Mouse (Mus musculus): ENCODE measurements around the gene Depdc7. TPM values are rescaled to one million over a fixed set of nuclear protein-coding genes. Genes with fewer than 3 reads are reported as not detected.
A peak's percentile ranks its signal among the peaks of the same experiment; 100 is the strongest.

The Depdc7 gene
- polyA plus RNA-seq (2012; ENCODE audit: insufficient read depth, insufficient read length, missing spikeins) = not detected in 2 replicates

DNA sequence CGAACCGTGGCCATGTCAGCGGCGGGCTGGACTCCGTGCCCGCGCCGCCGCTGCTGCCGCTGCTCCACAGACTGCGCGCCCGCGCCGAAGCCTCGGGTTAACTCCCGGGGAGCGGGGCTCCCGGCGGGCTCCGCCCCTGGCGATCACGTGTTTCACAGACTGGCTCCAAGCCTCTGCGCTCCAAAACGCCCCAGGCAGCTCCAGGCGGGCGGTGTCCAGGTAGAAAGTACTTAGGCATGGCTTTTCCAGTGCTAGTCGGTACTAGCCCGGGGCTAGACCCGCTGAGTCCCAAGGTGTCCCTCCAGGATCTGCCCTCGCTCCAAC lies at the start of gene Depdc7:
Gene Depdc7 (minus strand): TSS at position 138 of the 324 bp plus-strand sequence.
- Histone ChIP-seq H3K4me3 (ENCODE audit: insufficient read depth, low read depth, low read length) (peak within 1 kb of the TSS; percentile 93), H3K4me1 (ENCODE audit: control insufficient read depth, insufficient read depth, insufficient read length, low read length) (no peaks in the 10 kb centered on the region), H3K27ac (replicated peaks; ENCODE audit: low read depth, low read length) (no peak within 1 kb of the TSS)

DNA sequence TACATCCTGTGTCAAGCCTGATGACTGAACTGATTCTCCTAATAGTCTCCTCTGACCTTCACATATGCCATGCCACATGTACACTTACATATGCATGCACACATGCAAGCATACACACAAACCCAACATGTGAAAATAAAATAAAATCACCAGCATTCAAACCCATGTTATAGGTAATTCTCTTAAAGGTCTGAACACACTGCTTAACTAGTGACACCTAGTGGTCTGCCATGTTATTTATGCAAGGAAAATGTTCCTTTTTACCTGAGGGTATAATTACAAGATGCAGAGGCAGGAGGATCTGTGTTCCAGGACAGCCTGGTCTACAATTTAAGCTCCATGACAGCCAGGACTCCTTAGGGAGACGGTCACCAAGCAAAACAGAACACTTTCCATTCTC lies 32.1 kb upstream of the Depdc7 start:
- Histone ChIP-seq H3K4me3 (ENCODE audit: insufficient read depth, low read depth, low read length) (no peak overlapping the region), H3K4me1 (ENCODE audit: control insufficient read depth, insufficient read depth, insufficient read length, low read length) (no peaks in the 10 kb centered on the region), H3K27ac (replicated peaks; ENCODE audit: low read depth, low read length) (no peak overlapping the region)

DNA sequence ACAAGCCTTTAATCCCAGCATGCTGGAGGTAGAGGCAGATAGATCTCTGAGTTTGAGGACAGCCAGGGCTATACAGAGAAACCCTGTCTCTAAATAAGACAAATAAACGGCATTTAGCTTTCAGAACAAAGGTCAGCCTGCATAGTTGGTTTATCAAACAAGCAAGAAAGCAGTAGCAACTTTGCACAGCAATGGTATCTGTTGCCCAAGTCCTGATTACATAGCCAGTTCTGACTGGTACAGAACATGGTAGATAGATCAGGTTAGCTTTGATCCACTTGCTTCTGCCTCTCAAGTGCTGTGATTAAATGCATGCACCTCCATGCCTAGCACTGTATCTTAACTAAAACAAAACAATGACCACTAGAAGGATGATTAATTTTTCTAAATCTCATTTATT lies 26.0 kb upstream of the Depdc7 start:
- Histone ChIP-seq H3K4me3 (ENCODE audit: insufficient read depth, low read depth, low read length) (no peak overlapping the region), H3K4me1 (ENCODE audit: control insufficient read depth, insufficient read depth, insufficient read length, low read length) (no peaks in the 10 kb centered on the region), H3K27ac (replicated peaks; ENCODE audit: low read depth, low read length) (no peak overlapping the region)

DNA sequence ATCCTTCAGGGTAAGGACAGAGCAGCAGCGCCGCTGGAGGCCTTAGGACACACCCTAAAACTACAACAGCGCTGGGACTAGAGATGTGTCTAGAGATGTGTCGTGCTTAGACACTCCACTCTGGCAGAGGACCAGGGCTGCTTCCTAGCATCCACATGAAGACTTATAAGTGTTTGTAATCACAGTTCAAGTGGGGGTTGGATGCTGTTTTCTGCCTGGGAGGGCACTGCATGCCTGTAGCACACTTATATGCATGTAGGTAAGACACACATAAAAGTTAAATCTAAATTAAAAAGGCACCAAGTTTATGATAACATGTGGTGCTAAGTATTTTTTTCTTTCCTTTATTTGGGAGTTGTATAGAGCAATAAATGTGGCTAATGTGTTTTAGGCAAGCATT lies 21.3 kb upstream of the Depdc7 start:
- H3K4me3 ChIP-seq (ENCODE audit: insufficient read depth, low read depth, low read length) = no peak overlapping the region
- no peak overlapping the region for H3K27ac ChIP-seq (replicated peaks; ENCODE audit: low read depth, low read length)
- no peaks in the 10 kb centered on the region for H3K4me1 ChIP-seq (ENCODE audit: control insufficient read depth, insufficient read depth, insufficient read length, low read length)

DNA sequence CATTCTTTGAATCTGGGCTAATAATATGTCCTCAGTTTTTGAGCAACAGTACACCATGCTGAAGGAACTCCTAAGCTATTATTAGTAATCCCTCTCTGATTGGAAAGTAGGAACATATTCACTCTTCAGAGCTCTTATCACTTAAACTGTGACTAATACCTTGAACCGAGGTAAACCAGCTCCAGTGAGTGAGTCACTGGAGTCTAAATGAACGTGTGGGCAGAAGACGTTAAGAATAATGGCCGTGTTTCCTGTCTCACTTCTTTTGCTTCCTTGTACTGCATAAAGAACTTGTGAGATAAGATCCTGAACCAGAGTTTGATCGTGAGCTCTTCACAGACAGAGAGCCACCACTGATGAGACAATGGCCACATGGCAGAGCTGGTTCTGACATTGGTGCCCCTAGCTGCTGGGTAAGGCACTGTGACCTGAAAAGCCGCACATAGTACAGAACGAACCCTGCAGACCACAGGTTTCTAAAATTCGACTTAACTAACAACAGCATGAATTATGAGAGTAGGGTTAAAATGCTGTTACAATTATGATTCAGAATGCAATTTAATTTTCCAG lies 20.5 kb upstream of the Depdc7 start:
- no peak overlapping the region for H3K27ac ChIP-seq (replicated peaks; ENCODE audit: low read depth, low read length)
- no peak overlapping the region for H3K4me3 ChIP-seq (ENCODE audit: insufficient read depth, low read depth, low read length)
- H3K4me1 ChIP-seq (ENCODE audit: control insufficient read depth, insufficient read depth, insufficient read length, low read length) = no peaks in the 10 kb centered on the region

DNA sequence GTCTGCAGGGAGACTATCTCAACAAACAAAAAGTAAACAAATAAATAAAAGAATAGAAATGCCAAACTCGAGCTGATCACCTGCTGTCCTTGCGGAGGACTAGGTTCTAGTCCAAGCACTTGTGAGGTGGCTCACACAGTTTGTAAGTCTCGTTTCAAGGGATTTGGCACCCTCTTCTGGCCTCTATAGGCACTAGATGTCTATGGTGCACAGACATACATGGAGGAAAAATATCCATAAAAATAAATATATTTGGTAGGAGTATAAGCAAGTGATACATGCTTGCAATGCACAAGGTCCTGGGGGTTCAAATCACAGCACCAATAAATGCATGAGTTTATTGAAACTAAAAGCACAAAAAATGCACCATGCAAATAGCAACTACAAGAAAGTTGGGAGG lies 7.9 kb upstream of the Depdc7 start:
- no peak overlapping the region for H3K4me3 ChIP-seq (ENCODE audit: insufficient read depth, low read depth, low read length)
- H3K4me1 ChIP-seq (ENCODE audit: control insufficient read depth, insufficient read depth, insufficient read length, low read length) = no peaks in the 10 kb centered on the region
- H3K27ac ChIP-seq (replicated peaks; ENCODE audit: low read depth, low read length) = no peak overlapping the region

DNA sequence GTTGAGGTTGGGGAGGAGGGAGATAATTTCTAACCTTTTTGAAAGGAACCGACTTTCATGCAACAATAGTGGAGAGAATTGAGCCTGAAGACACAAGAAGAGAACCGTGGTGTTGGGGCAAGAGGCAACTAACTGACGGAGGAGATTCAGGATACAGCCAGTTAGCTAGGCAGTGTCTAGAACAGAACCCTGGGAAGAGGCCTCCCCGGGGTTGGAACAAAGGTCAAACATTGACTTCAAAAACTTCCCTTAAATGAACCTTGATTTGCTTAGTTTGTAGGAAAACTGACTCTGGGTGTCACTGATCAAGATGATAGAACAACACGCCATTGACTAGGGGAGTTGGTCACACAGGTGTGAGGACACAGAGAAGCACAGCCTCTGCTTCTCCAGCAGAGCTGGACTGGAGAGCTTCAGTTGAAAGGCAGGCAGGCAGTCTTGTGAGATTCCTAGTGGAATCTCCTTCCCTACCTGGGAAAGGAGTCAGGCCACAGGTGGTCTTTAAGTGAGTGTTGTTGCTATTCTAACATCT lies 6.0 kb upstream of the Depdc7 start:
- no peak overlapping the region for H3K4me3 ChIP-seq (ENCODE audit: insufficient read depth, low read depth, low read length)

DNA sequence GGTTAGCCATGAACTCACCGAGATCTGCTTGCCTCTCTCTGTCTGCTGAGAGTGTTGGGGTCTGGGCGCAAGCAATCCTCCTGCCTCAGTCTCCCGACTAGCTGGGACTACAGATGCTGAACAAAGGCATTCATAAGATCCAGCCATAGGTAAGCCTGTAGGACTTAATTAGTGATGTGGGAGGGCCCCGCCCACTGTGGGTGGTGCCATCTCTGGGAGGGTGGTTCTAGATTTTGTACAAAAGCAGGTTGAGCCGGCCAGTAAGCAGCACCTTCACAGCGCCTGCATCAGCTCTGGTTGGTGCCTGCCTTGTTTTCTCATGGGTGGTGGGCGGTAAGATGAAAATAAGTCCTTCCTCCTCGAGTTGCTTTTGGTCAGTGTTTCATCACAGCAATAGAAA lies 3.6 kb upstream of the Depdc7 start:
- Histone ChIP-seq H3K27ac (replicated peaks; ENCODE audit: low read depth, low read length) (no peak overlapping the region), H3K4me3 (ENCODE audit: insufficient read depth, low read depth, low read length) (no peak overlapping the region), H3K4me1 (ENCODE audit: control insufficient read depth, insufficient read depth, insufficient read length, low read length) (no peaks in the 10 kb centered on the region)

More for the DNA sequence above, 6.0 kb upstream of the Depdc7 start:
- no peaks in the 10 kb centered on the region for H3K4me1 ChIP-seq (ENCODE audit: control insufficient read depth, insufficient read depth, insufficient read length, low read length)
- no peak overlapping the region for H3K27ac ChIP-seq (replicated peaks; ENCODE audit: low read depth, low read length)

DNA sequence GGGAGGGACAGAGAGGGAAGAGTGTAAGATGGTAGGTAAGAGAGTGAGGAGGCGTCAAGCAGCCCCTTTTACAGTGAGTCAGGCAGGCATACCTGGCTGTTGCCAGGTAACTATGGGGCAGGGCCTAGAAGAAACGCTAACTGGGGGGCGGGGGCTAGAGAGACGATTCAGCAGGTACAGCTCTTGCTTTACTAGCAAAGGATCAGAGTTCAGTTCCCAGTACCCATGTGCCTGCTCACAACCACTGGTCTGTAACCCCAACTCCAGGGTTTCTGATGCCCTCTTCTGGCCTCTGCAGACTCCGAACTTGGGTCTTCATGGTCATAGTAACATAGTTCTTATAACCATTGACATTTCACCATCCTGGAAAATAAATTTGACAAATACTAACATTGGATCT lies 1.3 kb upstream of the Depdc7 start:
- Histone ChIP-seq H3K4me1 (ENCODE audit: control insufficient read depth, insufficient read depth, insufficient read length, low read length) (no peaks in the 10 kb centered on the region), H3K4me3 (ENCODE audit: insufficient read depth, low read depth, low read length) (no peak overlapping the region), H3K27ac (replicated peaks; ENCODE audit: low read depth, low read length) (no peak overlapping the region)

DNA sequence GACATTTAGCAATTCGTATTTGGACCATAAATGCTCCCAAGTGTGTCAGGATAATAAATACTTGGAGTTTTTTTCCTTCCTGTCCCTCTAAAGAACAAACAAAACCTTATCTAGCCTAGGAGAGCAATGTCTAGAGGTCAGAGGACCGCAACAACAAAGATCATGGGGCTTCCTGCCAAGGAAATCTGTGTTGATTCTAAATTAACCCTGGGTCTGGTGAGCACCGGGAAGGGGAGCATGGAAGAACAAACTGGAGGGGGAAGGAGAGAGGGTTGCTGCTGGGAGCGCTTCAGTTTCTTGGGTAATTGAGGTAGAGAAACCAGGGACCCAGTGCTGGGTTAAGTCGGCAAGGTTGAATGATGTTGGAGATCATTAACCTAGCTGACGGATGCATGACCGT lies 482 bp upstream of the Depdc7 start:
- Histone ChIP-seq H3K4me1 (ENCODE audit: control insufficient read depth, insufficient read depth, insufficient read length, low read length) (no peaks in the 10 kb centered on the region), H3K27ac (replicated peaks; ENCODE audit: low read depth, low read length) (no peak overlapping the region), H3K4me3 (ENCODE audit: insufficient read depth, low read depth, low read length) (peak overlapping the region; percentile 93)

DNA sequence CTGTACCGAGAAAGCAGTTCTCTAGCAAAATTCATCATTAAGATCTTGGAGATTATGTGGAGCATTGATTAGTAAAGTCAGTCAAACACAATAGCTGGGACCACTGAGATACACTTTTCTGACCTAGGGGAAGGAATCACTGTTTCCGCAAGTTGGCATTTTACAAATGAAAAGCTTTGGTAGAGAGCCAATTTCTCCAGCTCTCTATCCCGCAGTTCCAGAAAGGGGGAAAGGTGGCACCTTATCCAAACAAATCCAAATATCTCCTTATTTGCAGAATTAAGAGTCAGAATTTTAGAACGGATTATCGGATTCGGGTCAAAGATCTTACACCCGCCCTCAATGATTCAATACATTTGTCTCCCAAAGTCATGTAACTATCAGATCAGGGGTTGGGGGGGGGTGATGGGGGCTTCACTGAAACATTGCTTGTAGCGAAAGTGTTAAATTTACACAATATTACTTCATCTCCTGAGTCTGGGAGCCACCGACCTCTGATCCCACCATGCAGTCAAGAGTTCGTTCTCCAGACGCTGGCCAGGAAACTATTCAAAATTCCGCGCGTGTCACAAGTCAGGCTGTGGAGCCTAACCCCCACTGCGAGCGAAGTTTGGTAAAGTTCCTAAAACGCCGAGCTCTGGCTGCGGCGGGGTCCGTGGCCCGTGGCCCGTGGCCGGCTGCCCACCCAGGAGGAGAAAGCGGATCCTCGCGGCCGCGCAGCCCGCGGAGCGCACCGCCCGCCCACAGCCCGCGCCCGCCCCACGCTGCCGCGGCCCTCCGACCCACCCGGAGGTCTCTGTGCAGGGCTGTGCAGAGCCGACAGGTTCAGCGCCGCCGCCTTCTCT lies 560 bp downstream of the Depdc7 start:
- Histone ChIP-seq H3K4me3 (ENCODE audit: insufficient read depth, low read depth, low read length) (peak overlapping the region; percentile 93), H3K27ac (replicated peaks; ENCODE audit: low read depth, low read length) (no peak overlapping the region), H3K4me1 (ENCODE audit: control insufficient read depth, insufficient read depth, insufficient read length, low read length) (no peaks in the 10 kb centered on the region)

DNA sequence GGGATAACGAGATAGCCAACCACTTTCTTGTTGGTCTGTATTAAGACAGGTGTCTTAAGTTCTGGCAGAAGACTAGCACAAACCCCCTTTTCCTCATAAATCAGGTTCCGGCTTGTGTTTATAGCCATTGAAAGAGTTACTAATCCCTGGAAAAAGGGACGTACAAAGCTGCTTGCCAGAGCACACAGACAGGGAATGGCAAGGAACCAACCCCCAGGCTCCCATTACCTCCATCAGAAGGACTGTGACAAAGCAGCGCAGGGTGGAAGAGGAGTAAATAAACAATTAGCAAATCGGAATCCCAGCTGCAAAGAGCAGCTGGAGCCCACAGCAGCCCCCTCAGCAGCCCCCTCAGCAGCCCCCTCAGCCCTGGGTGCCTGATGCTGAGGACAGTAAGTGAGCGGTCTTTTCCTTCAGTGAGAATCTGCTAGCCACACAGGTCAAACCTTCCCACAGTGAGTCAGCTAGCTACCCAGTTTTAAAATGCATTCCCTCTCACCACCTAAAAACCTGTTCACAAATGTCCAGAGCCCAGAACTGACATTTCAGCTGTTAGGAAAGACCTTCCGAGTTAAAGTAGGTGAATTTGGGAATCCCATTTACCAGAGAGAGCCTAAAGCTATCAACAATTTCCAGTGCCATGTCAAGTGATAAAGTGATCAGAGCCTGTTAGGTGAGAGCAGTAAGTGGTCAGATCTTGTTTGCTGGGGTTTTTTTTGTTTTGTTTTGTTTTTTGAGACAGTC lies 1.5 kb downstream of the Depdc7 start:
- Histone ChIP-seq H3K4me3 (ENCODE audit: insufficient read depth, low read depth, low read length) (no peak overlapping the region), H3K27ac (replicated peaks; ENCODE audit: low read depth, low read length) (no peak overlapping the region), H3K4me1 (ENCODE audit: control insufficient read depth, insufficient read depth, insufficient read length, low read length) (no peaks in the 10 kb centered on the region)

DNA sequence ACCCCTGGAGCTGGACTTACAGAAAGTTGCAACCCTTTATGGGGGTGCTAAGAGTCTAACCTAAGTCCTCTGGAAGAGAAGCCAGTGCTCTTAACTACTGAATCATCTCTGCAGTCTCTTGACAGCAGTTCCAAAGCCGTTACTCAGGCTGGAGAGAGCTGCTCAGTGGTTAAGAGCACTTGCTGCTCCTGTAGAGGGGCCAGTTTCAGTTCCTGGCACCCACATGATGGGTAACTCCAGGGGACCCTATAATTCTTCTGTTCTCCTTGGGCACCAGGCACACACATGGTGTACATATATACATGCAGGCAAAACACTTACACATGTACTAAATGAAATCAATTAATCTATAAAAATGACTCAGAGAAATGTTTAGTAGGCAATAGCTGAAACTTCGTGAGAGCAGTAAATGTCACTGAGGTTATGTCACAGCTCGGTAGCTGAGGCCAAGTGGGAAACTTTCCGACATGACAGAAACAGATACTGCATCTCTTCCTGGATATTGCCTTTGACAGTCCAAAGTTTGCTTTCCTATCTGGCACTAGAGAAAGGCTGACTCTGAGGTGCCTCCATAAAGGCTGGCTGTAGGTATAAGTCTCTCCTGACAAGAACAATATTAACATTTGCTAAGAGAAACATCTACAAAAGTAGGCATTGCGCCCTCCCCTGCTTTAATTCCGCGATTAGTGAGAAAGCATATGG lies 2.3 kb downstream of the Depdc7 start:
- Histone ChIP-seq H3K4me3 (ENCODE audit: insufficient read depth, low read depth, low read length) (no peak overlapping the region), H3K27ac (replicated peaks; ENCODE audit: low read depth, low read length) (no peak overlapping the region), H3K4me1 (ENCODE audit: control insufficient read depth, insufficient read depth, insufficient read length, low read length) (no peaks in the 10 kb centered on the region)

DNA sequence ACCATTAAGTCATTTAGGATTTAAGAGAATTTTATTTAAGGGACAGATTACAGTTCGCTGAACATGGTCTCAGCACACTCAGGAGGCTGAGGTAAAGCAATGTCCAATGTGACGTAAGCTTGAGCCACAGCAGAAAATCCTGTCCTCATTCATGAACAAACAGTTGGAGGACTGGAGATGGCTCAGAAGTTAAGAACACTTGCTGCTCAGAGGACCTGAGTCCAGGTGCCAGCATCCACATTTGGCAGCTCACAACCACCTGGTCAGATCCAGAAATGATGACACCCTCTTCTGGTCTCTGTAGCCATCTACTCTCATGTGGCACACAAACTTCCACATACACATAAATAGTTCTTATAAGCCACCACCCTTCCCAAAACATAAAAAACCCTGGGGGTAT lies 3.0 kb downstream of the Depdc7 start:
- H3K27ac ChIP-seq (replicated peaks; ENCODE audit: low read depth, low read length) = no peak overlapping the region
- no peak overlapping the region for H3K4me3 ChIP-seq (ENCODE audit: insufficient read depth, low read depth, low read length)
- no peaks in the 10 kb centered on the region for H3K4me1 ChIP-seq (ENCODE audit: control insufficient read depth, insufficient read depth, insufficient read length, low read length)

DNA sequence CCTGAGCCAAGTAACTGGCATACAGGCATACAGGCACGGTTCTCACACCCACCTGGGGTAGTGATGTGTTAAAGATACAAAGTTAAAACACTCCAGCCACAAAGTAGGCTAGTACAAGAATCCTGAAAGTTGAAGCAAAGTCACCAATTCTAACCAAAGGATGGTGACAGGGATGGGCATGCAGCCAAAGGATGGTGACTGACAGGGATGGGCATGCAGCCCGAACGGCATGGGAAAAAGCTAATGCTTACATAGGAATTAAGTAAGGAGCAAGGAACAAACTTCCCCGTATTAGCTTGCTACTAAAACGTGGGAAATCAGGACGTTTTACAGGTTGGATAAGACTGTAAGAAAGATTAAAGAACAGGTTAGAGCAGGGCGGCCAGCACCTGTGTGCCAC lies 6.4 kb downstream of the Depdc7 start:
- no peaks in the 10 kb centered on the region; the same call in 1 of the 2 replicates for H3K4me1 ChIP-seq (ENCODE audit: control insufficient read depth, insufficient read depth, insufficient read length, low read length)
- H3K27ac ChIP-seq (replicated peaks; ENCODE audit: low read depth, low read length) = no peak overlapping the region
- no peak overlapping the region for H3K4me3 ChIP-seq (ENCODE audit: insufficient read depth, low read depth, low read length)
